Mouse (Mus musculus): ENCODE measurements at regions not wholly inside any gene's neighbourhood (a gene's known extent, or its start where the extent isn't known, plus 50 kb on each side); places are given as distances from the start of the nearest gene placed in this dataset.

GRCm38 (mm10) chr7:59080109-59080508 lies 148.4 kb upstream of the Ube3a start:
- peak in 1 of 2 experiments; percentile 4 for DNase-seq (ENCODE audit: low spot score in 2 of 2)
